Mouse (Mus musculus): Measurements from ENCODE around the gene Aff1. TPM values are rescaled to one million over a fixed set of nuclear protein-coding genes. Genes with fewer than 3 reads are reported as not detected.
A peak's percentile ranks its signal among the peaks of the same experiment; 100 is the strongest.

Aff1 gene
- total RNA-seq (2014; fragmentation: Nextera tagmentation) (109 and 152 TPM in 2 replicates), total RNA-seq (2017) (14.0 and 16.6 TPM in 2 replicates), polyA plus RNA-seq (2012) (50.3 and 51.3 TPM in 2 replicates)

- Histone ChIP-seq H3K36me3 (replicated peaks) (no peaks in the 10 kb centered on the region), H3K9me3 (replicated peaks) (no peaks in the 10 kb centered on the region), H3K27me3 (ENCODE audit: insufficient read depth, low read length) (peaks cover 37% of the 10 kb centered on the region), H3K4me3 (ENCODE audit: low read depth, low read length) (peak within 1 kb of the TSS; percentile 82), H3K4me1 (ENCODE audit: insufficient read depth, low read depth, low read length) (peaks cover 23% of the 10 kb centered on the region)
- DNase-seq (ENCODE audit: low spot score) (peak; percentile 89), ATAC-seq (ENCODE audit: extremely low read depth, insufficient number of reproducible peaks, low FRiP score, poor library complexity, severe bottlenecking) (peak; percentile 76)
- TF ChIP-seq POLR2AphosphoS5 (IDR thresholded peaks at IDR 0.05; ENCODE audit: insufficient replicate concordance, low read depth, low read length): no peak
- TF ChIP-seq GATA2 (IDR thresholded peaks at IDR 0.05; ENCODE audit: borderline replicate concordance, low read depth, low read length): no peak
- no peak for TF ChIP-seq CTCF (IDR thresholded peaks at IDR 0.05; ENCODE audit: low read depth, low read length)
- no peak for TF ChIP-seq TAL1 (conservative IDR thresholded peaks at IDR 0.05; ENCODE audit: low read depth, low read length)
- TF ChIP-seq GATA1 (IDR thresholded peaks at IDR 0.05; ENCODE audit: borderline replicate concordance, low read length): no peak
Measured at GRCm38 (mm10) chr5:103691624-103692530, at the start of gene Aff1. Gene Aff1 (plus strand): TSS chr5:103692374.

- TF ChIP-seq GATA1 (IDR thresholded peaks at IDR 0.05; ENCODE audit: borderline replicate concordance, low read length) (no peak), TAL1 (conservative IDR thresholded peaks at IDR 0.05; ENCODE audit: low read depth, low read length) (no peak), GATA2 (IDR thresholded peaks at IDR 0.05; ENCODE audit: borderline replicate concordance, low read depth, low read length) (no peak), POLR2AphosphoS5 (IDR thresholded peaks at IDR 0.05; ENCODE audit: insufficient replicate concordance, low read depth, low read length) (no peak), CTCF (IDR thresholded peaks at IDR 0.05; ENCODE audit: low read depth, low read length) (no peak)
- DNase-seq (ENCODE audit: low spot score) (no peak), ATAC-seq (ENCODE audit: extremely low read depth, insufficient number of reproducible peaks, low FRiP score, poor library complexity, severe bottlenecking) (no peak)
- no peaks in the 10 kb centered on the region for H3K4me1 ChIP-seq (ENCODE audit: insufficient read depth, low read depth, low read length)
- no peaks in the 10 kb centered on the region for H3K27me3 ChIP-seq (ENCODE audit: insufficient read depth, low read length)
- no peak overlapping the region for H3K4me3 ChIP-seq (ENCODE audit: low read depth, low read length)
- no peaks in the 10 kb centered on the region; the same call in 1 of the 2 replicates for H3K9me3 ChIP-seq (replicated peaks)
- no peaks in the 10 kb centered on the region for H3K36me3 ChIP-seq (replicated peaks)
Measured at GRCm38 (mm10) chr5:103644167-103644566, 48.0 kb upstream of the Aff1 start.

GRCm38 (mm10) chr5:103647320-103647719, 44.9 kb upstream of the Aff1 start:
- ATAC-seq (ENCODE audit: extremely low read depth, insufficient number of reproducible peaks, low FRiP score, poor library complexity, severe bottlenecking): no peak
- TF ChIP-seq CTCF (IDR thresholded peaks at IDR 0.05; ENCODE audit: low read depth, low read length): no peak
- TF ChIP-seq GATA1 (IDR thresholded peaks at IDR 0.05; ENCODE audit: borderline replicate concordance, low read length): no peak
- Histone ChIP-seq H3K9me3 (replicated peaks) (no peaks in the 10 kb centered on the region), H3K27me3 (ENCODE audit: insufficient read depth, low read length) (no peaks in the 10 kb centered on the region), H3K36me3 (replicated peaks) (no peaks in the 10 kb centered on the region), H3K4me3 (ENCODE audit: low read depth, low read length) (no peak overlapping the region), H3K4me1 (ENCODE audit: insufficient read depth, low read depth, low read length) (no peaks in the 10 kb centered on the region)
- no peak for DNase-seq (ENCODE audit: low spot score)

- Histone ChIP-seq H3K4me1 (ENCODE audit: insufficient read depth, low read depth, low read length) (no peaks in the 10 kb centered on the region; the same call in 1 of the 2 replicates), H3K27me3 (ENCODE audit: insufficient read depth, low read length) (no peaks in the 10 kb centered on the region), H3K36me3 (replicated peaks) (no peaks in the 10 kb centered on the region), H3K4me3 (ENCODE audit: low read depth, low read length) (no peak overlapping the region), H3K9me3 (replicated peaks) (peaks cover 6% of the 10 kb centered on the region)
- TF ChIP-seq TAL1 (conservative IDR thresholded peaks at IDR 0.05; ENCODE audit: low read depth, low read length) (no peak), GATA2 (IDR thresholded peaks at IDR 0.05; ENCODE audit: borderline replicate concordance, low read depth, low read length) (no peak), CTCF (IDR thresholded peaks at IDR 0.05; ENCODE audit: low read depth, low read length) (no peak), POLR2AphosphoS5 (IDR thresholded peaks at IDR 0.05; ENCODE audit: insufficient replicate concordance, low read depth, low read length) (no peak), GATA1 (IDR thresholded peaks at IDR 0.05; ENCODE audit: borderline replicate concordance, low read length) (no peak)
- ATAC-seq (ENCODE audit: extremely low read depth, insufficient number of reproducible peaks, low FRiP score, poor library complexity, severe bottlenecking): no peak
- DNase-seq (ENCODE audit: low spot score): no peak
Measured at GRCm38 (mm10) chr5:103654225-103654624, 37.9 kb upstream of the Aff1 start.

- ATAC-seq (ENCODE audit: extremely low read depth, insufficient number of reproducible peaks, low FRiP score, poor library complexity, severe bottlenecking) (no peak), DNase-seq (ENCODE audit: low spot score) (no peak)
- no peak overlapping the region for H3K4me3 ChIP-seq (ENCODE audit: low read depth, low read length)
- TF ChIP-seq CTCF (IDR thresholded peaks at IDR 0.05; ENCODE audit: low read depth, low read length): no peak
- TF ChIP-seq TAL1 (conservative IDR thresholded peaks at IDR 0.05; ENCODE audit: low read depth, low read length): no peak
- TF ChIP-seq POLR2AphosphoS5 (IDR thresholded peaks at IDR 0.05; ENCODE audit: insufficient replicate concordance, low read depth, low read length): no peak
- no peak for TF ChIP-seq GATA2 (IDR thresholded peaks at IDR 0.05; ENCODE audit: borderline replicate concordance, low read depth, low read length)
- no peak for TF ChIP-seq GATA1 (IDR thresholded peaks at IDR 0.05; ENCODE audit: borderline replicate concordance, low read length)
- no peaks in the 10 kb centered on the region for H3K36me3 ChIP-seq (replicated peaks)
- H3K9me3 ChIP-seq (replicated peaks): peaks cover 6% of the 10 kb centered on the region
- no peaks in the 10 kb centered on the region; the same call in 1 of the 2 replicates for H3K4me1 ChIP-seq (ENCODE audit: insufficient read depth, low read depth, low read length)
- H3K27me3 ChIP-seq (ENCODE audit: insufficient read depth, low read length): no peaks in the 10 kb centered on the region
Measured at GRCm38 (mm10) chr5:103654780-103655179, 37.4 kb upstream of the Aff1 start.

GRCm38 (mm10) chr5:103655346-103656118, 36.6 kb upstream of the Aff1 start, which contains the start of gene 1700016H13Rik:
Gene 1700016H13Rik (minus strand): TSS chr5:103656010.
- H3K4me3 ChIP-seq (ENCODE audit: low read depth, low read length): no peak within 1 kb of the TSS
- DNase-seq (ENCODE audit: low spot score): no peak

More at GRCm38 (mm10) chr5:103655346-103656118, 36.6 kb upstream of the Aff1 start, which contains the start of gene 1700016H13Rik:
- no peaks in the 10 kb centered on the region for H3K27me3 ChIP-seq (ENCODE audit: insufficient read depth, low read length)
- TF ChIP-seq GATA2 (IDR thresholded peaks at IDR 0.05; ENCODE audit: borderline replicate concordance, low read depth, low read length): no peak
- H3K36me3 ChIP-seq (replicated peaks): no peaks in the 10 kb centered on the region
- H3K9me3 ChIP-seq (replicated peaks): peaks cover 6% of the 10 kb centered on the region
- no peaks in the 10 kb centered on the region; the same call in 1 of the 2 replicates for H3K4me1 ChIP-seq (ENCODE audit: insufficient read depth, low read depth, low read length)
- ATAC-seq (ENCODE audit: extremely low read depth, insufficient number of reproducible peaks, low FRiP score, poor library complexity, severe bottlenecking): no peak
